Mouse (Mus musculus) kidney, embryonic 14.5 days (tissue): ENCODE data around the gene Gpr34. TPM values are rescaled to one million over a fixed set of nuclear protein-coding genes. Genes with fewer than 3 reads are reported as not detected.

Experiments
- ATAC-seq: fragments of 200-750 bp; cut with Nextera tagmentation; 2 replicates; pipeline ENCODE4 v1.8.0; 2017; ENCODE audit warnings: moderate number of reproducible peaks, mild to moderate bottlenecking, moderate TSS enrichment, moderate library complexity; ENCODE audit not compliant: low FRiP score, low TSS enrichment
- H3K27ac ChIP-seq: fragments of 300-500 bp; sonication (generic); 2 replicates; pipeline ENCODE4 v1.5.1; 2014; ENCODE audit warnings: low read depth, mild to moderate bottlenecking, low read length, moderate library complexity, mixed read lengths
- H3K27me3 ChIP-seq: fragments of 300-500 bp; sonication (generic); 2 replicates; pipeline ENCODE4 v1.6.1; 2014; ENCODE audit warnings: mild to moderate bottlenecking, low read length; ENCODE audit not compliant: control insufficient read depth, insufficient read depth
- H3K36me3 ChIP-seq: fragments of 300-500 bp; sonication (generic); 2 replicates; pipeline ENCODE4 v1.6.1; 2014; ENCODE audit warnings: low read length, mixed read lengths; ENCODE audit not compliant: control insufficient read depth, insufficient read depth
- H3K4me1 ChIP-seq: fragments of 300-500 bp; sonication (generic); 2 replicates; pipeline ENCODE4 v1.6.1; 2014; ENCODE audit warnings: low read length, mixed read lengths; ENCODE audit not compliant: control insufficient read depth, insufficient read depth
- H3K4me2 ChIP-seq: fragments of 300-500 bp; sonication (generic); replicated peaks from 2 replicates; pipeline ENCODE4 v1.6.1; 2014; ENCODE audit warnings: low read depth, mild to moderate bottlenecking, low read length
- H3K4me3 ChIP-seq: fragments of 300-500 bp; sonication (generic); 2 replicates; pipeline ENCODE4 v1.5.1; 2014; ENCODE audit warnings: mild to moderate bottlenecking, low read length
- H3K9ac ChIP-seq: fragments of 300-500 bp; sonication (generic); 2 replicates; pipeline ENCODE4 v1.6.1; 2014; ENCODE audit warnings: low read depth, mild to moderate bottlenecking, low read length, moderate library complexity
- H3K9me3 ChIP-seq: fragments of 300-500 bp; sonication (generic); 2 replicates; pipeline ENCODE4 v1.6.1; 2016; ENCODE audit warnings: low read length; ENCODE audit not compliant: control insufficient read depth
- WGBS: fragments of 180-500 bp; shearing (Covaris S2); extraction: QIAGEN DNeasy Blood & Tissue Kit; methylation state at CpG from one replicate; pipeline ENCODE4 v1.1.7; 2014; 5-methylcytosine and 5-hydroxymethylcytosine counted together
- polyA plus RNA-seq: library from polyadenylated mRNA; unstranded; fragments of >200 nt; fragmentation: Nextera tagmentation; extraction: Ambion mirVana; gene quantifications from 2 replicates; pipeline ENCODE4 v1.2.1, GENCODE M21; 2014

The Gpr34 gene
- polyA plus RNA-seq: 1.8 and 2.5 TPM in 2 replicates

DNA sequence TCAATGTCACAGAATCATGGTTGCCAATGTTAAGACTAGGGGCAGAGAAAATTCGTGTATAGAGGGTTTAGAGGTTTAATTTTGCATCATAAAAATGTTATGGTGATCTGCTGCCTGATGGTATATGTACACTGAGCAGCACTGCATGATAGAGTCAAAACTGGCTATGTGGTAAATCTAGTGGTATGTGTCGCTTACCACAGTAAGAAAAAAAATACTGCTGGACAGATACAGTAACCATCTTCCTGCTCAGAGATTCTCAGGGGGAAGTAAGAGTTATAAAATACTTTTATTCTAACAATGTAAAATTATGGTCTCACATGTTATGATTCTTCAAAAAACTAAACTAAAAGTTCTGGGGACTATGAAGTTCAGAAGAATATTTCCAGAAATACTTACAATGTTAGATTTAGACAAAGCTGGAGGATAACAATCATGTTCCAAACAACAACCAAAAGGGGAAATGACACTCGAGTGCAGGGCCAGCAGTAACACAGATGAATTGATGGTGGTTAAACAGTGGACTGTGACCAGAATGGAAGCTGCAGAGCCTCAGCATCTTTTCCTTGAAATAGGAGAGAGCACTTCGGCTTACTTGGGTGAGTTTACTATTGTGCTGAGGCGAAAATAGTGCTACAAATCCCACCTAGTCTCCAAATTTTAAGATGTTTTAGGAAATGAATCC, at the start of gene Gpr34:
Gene Gpr34 (plus strand): TSS at position 491 of the 685 bp plus-strand sequence.
- no peak within 1 kb of the TSS for H3K9ac ChIP-seq
- no peaks in the 10 kb centered on the region for H3K36me3 ChIP-seq
- H3K27me3 ChIP-seq: no peaks in the 10 kb centered on the region; the same call in 1 of the 2 replicates
- ATAC-seq: no peak
- no peak within 1 kb of the TSS for H3K4me3 ChIP-seq
- no peaks in the 10 kb centered on the region for H3K4me1 ChIP-seq
- no peak within 1 kb of the TSS for H3K27ac ChIP-seq
- H3K9me3 ChIP-seq: no peaks in the 10 kb centered on the region
- 70% methylated on average over 5 of the region's 5 CpGs for WGBS
- no peak within 1 kb of the TSS for H3K4me2 ChIP-seq

DNA sequence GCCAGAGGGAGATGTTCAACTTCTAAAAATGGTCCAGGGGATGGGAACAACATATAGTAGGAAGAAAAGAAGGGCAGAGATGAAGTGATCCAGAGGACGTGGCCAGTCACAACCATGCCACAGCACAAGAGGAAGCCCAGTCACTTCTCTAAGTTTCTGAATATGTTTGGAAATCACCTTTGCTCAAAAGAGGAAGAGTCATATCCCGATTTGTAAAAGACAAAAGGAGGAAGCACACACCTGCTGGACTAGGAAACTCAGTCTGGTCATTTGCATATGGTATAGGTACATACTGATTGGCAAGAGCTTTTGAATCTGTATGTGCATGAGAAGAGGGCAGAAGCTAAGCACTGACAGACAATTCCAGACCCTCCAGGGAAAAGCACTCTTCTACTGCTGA, 32.5 kb upstream of the Gpr34 start:
- no peak for ATAC-seq
- Histone ChIP-seq H3K4me1 (no peaks in the 10 kb centered on the region), H3K4me2 (no peak overlapping the region), H3K36me3 (peaks cover 3% of the 10 kb centered on the region; the same call in 1 of the 2 replicates), H3K9ac (no peak overlapping the region), H3K9me3 (no peaks in the 10 kb centered on the region), H3K27ac (no peak overlapping the region), H3K4me3 (no peak overlapping the region), H3K27me3 (no peaks in the 10 kb centered on the region)
- WGBS: 89% methylated on average over 2 of the region's 2 CpGs

DNA sequence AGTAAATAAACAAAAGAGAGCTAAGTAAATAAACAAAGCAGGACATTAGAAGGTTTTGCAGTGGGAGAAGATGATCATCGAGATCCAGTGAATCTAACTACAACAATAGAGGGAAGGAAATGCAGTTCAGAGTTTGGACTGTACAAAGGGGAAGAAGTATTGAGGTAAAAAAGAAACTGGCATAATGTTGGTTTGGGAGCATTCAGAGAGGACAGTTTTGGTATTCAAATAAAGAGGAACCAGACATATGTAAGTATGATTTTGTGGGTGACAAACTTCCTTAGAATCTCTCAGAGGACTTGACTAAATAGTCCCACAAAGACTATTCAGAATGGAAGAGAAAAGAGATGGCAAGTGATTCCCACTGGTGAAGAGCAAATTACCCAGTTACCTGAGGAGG, 31.9 kb upstream of the Gpr34 start:
- 36% methylated on average over 1 of the region's 1 CpGs for WGBS
- no peaks in the 10 kb centered on the region for H3K9me3 ChIP-seq
- no peak overlapping the region for H3K27ac ChIP-seq
- no peaks in the 10 kb centered on the region for H3K27me3 ChIP-seq
- peaks cover 3% of the 10 kb centered on the region; the same call in 1 of the 2 replicates for H3K36me3 ChIP-seq
- H3K4me1 ChIP-seq: no peaks in the 10 kb centered on the region
- no peak for ATAC-seq
- H3K4me2 ChIP-seq: no peak overlapping the region
- H3K9ac ChIP-seq: no peak overlapping the region
- no peak overlapping the region for H3K4me3 ChIP-seq

DNA sequence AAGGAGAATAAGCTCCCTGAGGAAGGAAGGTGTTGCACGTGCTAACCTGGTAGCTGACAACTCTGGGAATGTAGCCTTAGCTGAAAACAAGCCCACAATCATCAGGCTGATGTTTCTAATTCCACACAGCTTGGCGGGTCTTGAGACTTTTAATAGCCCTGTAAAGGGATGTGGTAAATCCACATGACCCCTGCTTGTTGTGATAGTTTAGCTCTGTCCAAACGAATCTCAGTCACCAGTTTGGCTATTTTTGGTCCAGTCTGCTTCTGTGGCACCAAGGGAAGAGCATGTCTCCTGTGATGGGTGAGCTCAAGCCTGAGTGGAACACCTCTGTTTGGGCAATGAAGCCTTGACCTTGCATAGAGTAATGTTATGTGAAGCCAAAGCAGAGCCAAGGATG, 25.1 kb upstream of the Gpr34 start:
- no peak overlapping the region for H3K4me3 ChIP-seq
- WGBS: 48% methylated on average over 3 of the region's 3 CpGs
- H3K36me3 ChIP-seq: no peaks in the 10 kb centered on the region
- H3K9me3 ChIP-seq: no peaks in the 10 kb centered on the region
- no peak for ATAC-seq
- no peak overlapping the region for H3K4me2 ChIP-seq
- H3K27ac ChIP-seq: no peak overlapping the region
- H3K27me3 ChIP-seq: no peaks in the 10 kb centered on the region
- H3K9ac ChIP-seq: no peak overlapping the region
- H3K4me1 ChIP-seq: no peaks in the 10 kb centered on the region

DNA sequence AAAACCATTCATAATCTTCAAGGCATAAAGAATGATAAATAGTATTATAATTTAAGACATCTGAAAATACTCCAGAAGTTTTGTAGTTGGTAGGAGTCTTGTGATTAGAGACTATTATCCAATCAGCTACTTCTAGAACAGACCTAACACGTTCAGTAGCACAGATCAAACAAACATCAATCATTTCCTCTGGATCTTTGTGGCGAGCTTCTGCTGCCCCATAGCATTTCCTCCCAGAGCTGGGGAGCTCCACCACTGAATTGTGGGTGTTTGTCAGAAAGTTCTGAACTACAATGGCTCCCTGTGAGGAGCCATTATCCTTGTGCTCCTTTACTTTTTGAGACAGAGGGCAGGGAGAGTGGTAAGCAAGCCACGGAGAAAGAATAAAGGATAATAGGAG, 24.1 kb upstream of the Gpr34 start:
- no peaks in the 10 kb centered on the region for H3K36me3 ChIP-seq
- H3K9ac ChIP-seq: no peak overlapping the region
- no peak for ATAC-seq
- no peak overlapping the region for H3K4me2 ChIP-seq
- no peak overlapping the region for H3K27ac ChIP-seq
- no peaks in the 10 kb centered on the region for H3K9me3 ChIP-seq
- WGBS: 49% methylated on average over 3 of the region's 3 CpGs
- no peaks in the 10 kb centered on the region for H3K27me3 ChIP-seq
- no peak overlapping the region for H3K4me3 ChIP-seq
- H3K4me1 ChIP-seq: no peaks in the 10 kb centered on the region

DNA sequence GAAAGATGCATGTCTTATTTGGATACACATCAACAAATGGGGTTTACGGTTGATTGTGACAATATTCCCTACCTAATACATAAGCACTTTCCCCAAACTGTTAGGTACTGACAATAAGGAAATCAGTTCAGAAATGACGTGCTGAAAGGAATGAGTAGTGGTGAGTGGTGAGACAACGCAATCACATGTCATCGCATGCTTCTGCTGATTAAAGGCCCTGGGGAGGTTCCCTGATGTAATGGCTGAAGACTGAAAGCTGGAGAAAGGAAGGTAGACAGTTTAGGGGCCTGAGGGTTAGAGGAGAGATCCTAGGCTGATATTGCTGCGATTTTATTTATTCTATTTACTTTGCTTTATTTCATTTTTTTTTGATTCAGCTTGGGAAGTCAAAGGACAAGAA, 20.8 kb upstream of the Gpr34 start:
- no peak overlapping the region for H3K27ac ChIP-seq
- no peaks in the 10 kb centered on the region for H3K4me1 ChIP-seq
- no peaks in the 10 kb centered on the region for H3K36me3 ChIP-seq
- 88% methylated on average over 5 of the region's 5 CpGs for WGBS
- H3K4me3 ChIP-seq: no peak overlapping the region
- no peaks in the 10 kb centered on the region for H3K9me3 ChIP-seq
- H3K4me2 ChIP-seq: no peak overlapping the region
- no peak for ATAC-seq
- no peaks in the 10 kb centered on the region for H3K27me3 ChIP-seq
- H3K9ac ChIP-seq: no peak overlapping the region

DNA sequence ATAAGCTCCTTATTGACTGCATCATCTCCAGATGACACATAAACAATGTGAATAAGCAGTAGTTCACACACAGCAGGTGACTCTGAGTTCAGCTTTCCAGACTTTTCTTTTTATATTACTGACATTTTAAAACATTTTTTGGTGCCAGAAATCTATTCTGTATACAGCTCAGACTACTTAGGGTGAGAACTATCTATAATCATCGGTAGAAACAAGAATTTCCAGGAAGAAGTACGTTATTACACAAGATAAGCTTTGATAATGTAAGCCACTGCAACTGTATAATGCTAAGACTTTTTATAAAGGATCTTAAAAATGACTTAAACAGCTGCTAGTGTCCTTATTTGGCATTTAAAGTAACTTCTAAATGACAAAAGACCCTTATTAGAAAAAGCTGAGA, 19.8 kb upstream of the Gpr34 start:
- H3K27ac ChIP-seq: no peak overlapping the region
- no peaks in the 10 kb centered on the region for H3K9me3 ChIP-seq
- no peak overlapping the region for H3K4me2 ChIP-seq
- no peak overlapping the region for H3K9ac ChIP-seq
- H3K36me3 ChIP-seq: no peaks in the 10 kb centered on the region
- WGBS: 78% methylated on average over 2 of the region's 2 CpGs
- H3K4me3 ChIP-seq: no peak overlapping the region
- no peaks in the 10 kb centered on the region for H3K27me3 ChIP-seq
- no peaks in the 10 kb centered on the region for H3K4me1 ChIP-seq
- ATAC-seq: no peak

DNA sequence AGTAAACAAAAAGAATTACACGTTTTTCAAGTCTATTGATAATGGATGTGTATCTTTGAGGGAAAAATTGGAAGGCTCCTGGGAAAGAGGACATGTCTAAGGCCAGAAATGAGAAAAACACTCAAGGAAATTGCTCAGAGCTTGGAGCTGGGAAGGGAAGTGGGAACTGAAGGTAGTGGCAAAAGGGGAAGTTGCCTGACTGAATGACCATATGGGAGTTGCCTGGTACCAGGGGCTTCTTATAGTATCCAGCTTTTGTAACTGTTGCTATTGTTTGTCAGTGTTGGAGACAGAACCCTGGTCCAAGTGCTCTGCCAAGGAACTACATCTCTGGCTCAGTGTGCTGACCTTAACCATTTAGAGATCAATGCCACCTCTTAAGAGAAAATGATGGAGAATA, 15.2 kb upstream of the Gpr34 start:
- Histone ChIP-seq H3K9ac (no peak overlapping the region), H3K9me3 (no peaks in the 10 kb centered on the region), H3K27ac (no peak overlapping the region), H3K4me3 (no peak overlapping the region), H3K36me3 (no peaks in the 10 kb centered on the region; the same call in 1 of the 2 replicates), H3K4me2 (no peak overlapping the region), H3K4me1 (no peaks in the 10 kb centered on the region), H3K27me3 (no peaks in the 10 kb centered on the region)
- no peak for ATAC-seq
- WGBS: 77% methylated on average over 1 of the region's 1 CpGs

DNA sequence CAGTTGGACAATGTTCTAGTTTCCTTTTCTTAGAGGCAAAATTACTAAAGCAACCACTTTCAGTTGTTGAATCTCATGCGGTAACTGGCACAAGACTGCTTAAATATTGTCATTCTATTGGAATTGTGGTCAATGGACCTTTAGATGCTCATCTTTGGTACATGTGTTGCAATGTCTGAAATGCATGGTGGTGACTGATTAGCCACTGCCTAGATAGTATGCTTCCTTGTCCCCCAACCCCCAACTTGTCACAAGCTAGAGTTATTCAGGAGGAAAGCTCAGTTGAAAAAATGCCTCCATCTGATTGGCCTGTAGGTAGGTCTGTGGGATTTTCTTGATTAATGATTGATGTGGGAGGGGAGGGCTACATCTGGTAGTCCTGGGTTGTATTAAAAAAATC, 14.6 kb upstream of the Gpr34 start:
- H3K36me3 ChIP-seq: no peaks in the 10 kb centered on the region; the same call in 1 of the 2 replicates
- no peak overlapping the region for H3K27ac ChIP-seq
- no peaks in the 10 kb centered on the region for H3K9me3 ChIP-seq
- H3K27me3 ChIP-seq: no peaks in the 10 kb centered on the region
- no peak for ATAC-seq
- H3K4me3 ChIP-seq: no peak overlapping the region
- WGBS: 100% methylated on average over 1 of the region's 1 CpGs
- no peak overlapping the region for H3K4me2 ChIP-seq
- H3K9ac ChIP-seq: no peak overlapping the region
- H3K4me1 ChIP-seq: no peaks in the 10 kb centered on the region
